Mouse (Mus musculus): ENCODE measurements at regions not wholly inside any gene's neighbourhood (a gene's known extent, or its start where the extent isn't known, plus 50 kb on each side); places are given as distances from the start of the nearest gene placed in this dataset.

DNA sequence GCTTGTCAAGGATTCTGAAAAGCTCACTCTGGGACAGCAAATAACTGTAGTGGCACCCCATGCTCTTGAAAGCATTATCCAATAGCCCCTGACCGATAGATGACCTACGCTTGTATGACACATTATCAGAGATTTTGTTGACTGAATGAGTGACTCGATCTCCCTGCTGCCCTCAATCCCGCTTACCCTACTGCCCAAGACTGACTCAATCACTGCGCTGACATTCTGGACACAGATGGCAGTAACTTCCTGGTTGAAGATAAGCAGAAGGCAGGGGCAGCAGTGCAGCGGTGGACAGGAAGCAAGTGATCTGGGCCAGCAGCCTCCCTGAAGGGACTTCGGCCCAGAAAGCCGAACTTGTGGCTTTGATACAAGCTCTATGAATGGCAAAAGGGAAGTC lies 248.7 kb upstream of the Tpk1 start:
- Histone ChIP-seq H3K4me1 (replicated peaks; ENCODE audit: insufficient read depth, low read length) (no peaks in the 10 kb centered on the region), H3K36me3 (ENCODE audit: insufficient read depth, low read length) (no peaks in the 10 kb centered on the region), H3K27me3 (ENCODE audit: insufficient read depth, low read length) (no peaks in the 10 kb centered on the region), H3K9ac (ENCODE audit: low read depth, low read length) (no peak overlapping the region), H3K9me3 (replicated peaks; ENCODE audit: low read length) (no peaks in the 10 kb centered on the region), H3K27ac (no peak overlapping the region), H3K4me2 (ENCODE audit: low read length) (no peak overlapping the region), H3K4me3 (replicated peaks; ENCODE audit: low read depth, low read length) (no peak overlapping the region)
- no peak for TF ChIP-seq CTCF (IDR thresholded peaks at IDR 0.05; ENCODE audit: low read depth)
- DNase-seq (ENCODE audit: low spot score) (no peak), ATAC-seq (replicated peaks; ENCODE audit: low FRiP score, low read depth) (no peak)
- 89% methylated on average over 8 of the region's 8 CpGs for WGBS

DNA sequence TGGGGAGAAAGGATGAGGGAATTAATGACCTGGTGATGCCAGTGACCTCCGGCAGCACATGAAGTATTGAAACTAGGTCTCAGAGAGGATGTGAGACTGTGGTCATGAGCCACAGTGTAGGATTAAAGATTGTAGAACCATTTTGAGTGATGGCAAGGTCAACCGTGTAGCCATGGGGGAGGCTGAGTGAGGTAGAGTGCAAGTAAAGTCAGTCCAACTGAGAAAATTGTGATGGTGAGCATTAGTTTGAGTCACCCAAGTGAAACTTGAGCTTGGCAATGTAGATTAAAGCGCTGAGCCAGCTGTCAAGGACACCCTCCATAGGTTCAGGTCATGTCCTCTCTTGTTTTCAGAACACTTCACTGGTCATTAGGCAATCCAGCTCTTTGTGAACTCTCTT lies 219.9 kb upstream of the Tpk1 start:
- Histone ChIP-seq H3K9me3 (replicated peaks; ENCODE audit: low read length) (no peaks in the 10 kb centered on the region), H3K27me3 (ENCODE audit: insufficient read depth, low read length) (no peaks in the 10 kb centered on the region), H3K4me1 (replicated peaks; ENCODE audit: insufficient read depth, low read length) (no peaks in the 10 kb centered on the region), H3K9ac (ENCODE audit: low read depth, low read length) (no peak overlapping the region), H3K36me3 (ENCODE audit: insufficient read depth, low read length) (no peaks in the 10 kb centered on the region), H3K27ac (no peak overlapping the region), H3K4me2 (ENCODE audit: low read length) (no peak overlapping the region), H3K4me3 (replicated peaks; ENCODE audit: low read depth, low read length) (no peak overlapping the region)
- ATAC-seq (replicated peaks; ENCODE audit: low FRiP score, low read depth), result peak; percentile 54; the same call in 1 of the 2 replicates
- WGBS, result 37% methylated on average over 3 of the region's 3 CpGs
- no peak for TF ChIP-seq CTCF (IDR thresholded peaks at IDR 0.05; ENCODE audit: low read depth)
- peak; percentile 50 for DNase-seq (ENCODE audit: low spot score)

DNA sequence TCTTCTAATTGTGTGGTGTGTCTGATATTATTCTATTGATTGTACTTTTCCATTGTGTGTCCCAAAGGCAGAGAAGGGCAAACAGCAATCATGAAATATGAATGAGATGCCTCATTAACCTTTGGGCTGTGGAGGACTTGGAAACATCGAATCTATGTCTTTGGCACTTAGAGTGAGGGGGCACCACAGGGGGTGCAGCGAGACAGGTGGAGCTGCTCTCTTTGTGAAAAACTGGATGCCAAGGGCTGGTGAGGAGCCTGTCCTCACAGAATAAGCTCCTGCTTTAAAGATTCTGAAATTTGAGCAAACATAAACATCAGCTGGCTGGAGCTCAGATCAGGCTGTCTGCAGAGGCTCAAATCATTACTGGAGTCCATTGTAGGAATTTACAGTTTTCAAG lies 210.6 kb upstream of the Tpk1 start:
- DNase-seq (ENCODE audit: low spot score) (no peak), ATAC-seq (replicated peaks; ENCODE audit: low FRiP score, low read depth) (no peak)
- 40% methylated on average over 2 of the region's 2 CpGs for WGBS
- no peaks in the 10 kb centered on the region for H3K36me3 ChIP-seq (ENCODE audit: insufficient read depth, low read length)
- no peaks in the 10 kb centered on the region for H3K9me3 ChIP-seq (replicated peaks; ENCODE audit: low read length)
- H3K4me1 ChIP-seq (replicated peaks; ENCODE audit: insufficient read depth, low read length), result no peaks in the 10 kb centered on the region
- H3K4me3 ChIP-seq (replicated peaks; ENCODE audit: low read depth, low read length), result no peak overlapping the region
- H3K9ac ChIP-seq (ENCODE audit: low read depth, low read length), result no peak overlapping the region
- H3K27ac ChIP-seq, result no peak overlapping the region
- H3K27me3 ChIP-seq (ENCODE audit: insufficient read depth, low read length), result no peaks in the 10 kb centered on the region
- no peak overlapping the region for H3K4me2 ChIP-seq (ENCODE audit: low read length)
- no peak for TF ChIP-seq CTCF (IDR thresholded peaks at IDR 0.05; ENCODE audit: low read depth)

DNA sequence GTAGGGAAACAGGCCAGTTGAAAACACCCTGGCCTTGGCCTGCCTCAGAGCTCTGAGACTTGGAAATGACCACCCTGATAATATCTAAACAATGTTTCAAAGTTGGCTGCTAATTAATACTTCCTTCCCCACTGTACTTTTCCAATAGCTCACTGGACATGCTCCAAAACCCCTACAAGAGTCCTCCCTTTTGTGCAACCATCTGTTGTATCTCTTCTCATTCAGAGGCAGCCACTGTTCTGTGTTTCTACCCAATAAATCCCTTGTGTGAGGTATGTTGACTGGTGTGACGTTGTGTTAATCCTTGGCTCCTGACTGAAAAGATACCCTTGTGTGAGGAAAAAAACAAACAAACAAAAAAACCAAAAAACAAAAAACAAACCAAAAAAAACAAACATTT lies 193.3 kb upstream of the Tpk1 start:
- Histone ChIP-seq H3K9me3 (replicated peaks; ENCODE audit: low read length) (no peaks in the 10 kb centered on the region), H3K27me3 (ENCODE audit: insufficient read depth, low read length) (no peaks in the 10 kb centered on the region), H3K9ac (ENCODE audit: low read depth, low read length) (no peak overlapping the region), H3K4me3 (replicated peaks; ENCODE audit: low read depth, low read length) (no peak overlapping the region), H3K36me3 (ENCODE audit: insufficient read depth, low read length) (no peaks in the 10 kb centered on the region), H3K4me1 (replicated peaks; ENCODE audit: insufficient read depth, low read length) (no peaks in the 10 kb centered on the region), H3K27ac (no peak overlapping the region), H3K4me2 (ENCODE audit: low read length) (no peak overlapping the region)
- DNase-seq (ENCODE audit: low spot score), result peak; percentile 43
- TF ChIP-seq CTCF (IDR thresholded peaks at IDR 0.05; ENCODE audit: low read depth), result no peak
- WGBS, result 19% methylated on average over 1 of the region's 1 CpGs
- ATAC-seq (replicated peaks; ENCODE audit: low FRiP score, low read depth), result no peak; the same call in 1 of the 2 replicates

DNA sequence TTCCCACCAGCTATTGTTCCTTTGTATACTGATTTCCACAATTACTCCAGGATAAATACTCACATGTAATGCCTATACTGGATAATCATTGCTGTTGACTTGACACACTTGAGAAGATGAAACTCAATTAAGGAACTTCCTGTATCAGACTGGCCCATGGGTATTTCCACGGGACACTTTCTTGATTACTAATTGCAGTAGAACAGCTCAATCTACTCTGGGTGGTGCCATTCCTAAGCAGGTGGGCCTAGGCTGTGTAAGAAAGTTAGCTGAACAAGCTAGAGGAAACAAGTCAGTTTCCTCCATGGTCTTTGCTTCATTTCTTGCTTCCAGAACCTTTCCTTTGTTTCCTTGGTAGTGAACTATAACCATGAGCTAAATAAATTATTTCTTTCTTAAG lies 191.0 kb upstream of the Tpk1 start:
- no peak for DNase-seq (ENCODE audit: low spot score)
- Histone ChIP-seq H3K4me3 (replicated peaks; ENCODE audit: low read depth, low read length) (no peak overlapping the region), H3K27ac (no peak overlapping the region), H3K9ac (ENCODE audit: low read depth, low read length) (no peak overlapping the region), H3K36me3 (ENCODE audit: insufficient read depth, low read length) (no peaks in the 10 kb centered on the region), H3K27me3 (ENCODE audit: insufficient read depth, low read length) (no peaks in the 10 kb centered on the region), H3K9me3 (replicated peaks; ENCODE audit: low read length) (no peaks in the 10 kb centered on the region), H3K4me1 (replicated peaks; ENCODE audit: insufficient read depth, low read length) (no peaks in the 10 kb centered on the region), H3K4me2 (ENCODE audit: low read length) (no peak overlapping the region)
- no peak for ATAC-seq (replicated peaks; ENCODE audit: low FRiP score, low read depth)
- WGBS, result 60% methylated on average over 1 of the region's 1 CpGs
- TF ChIP-seq CTCF (IDR thresholded peaks at IDR 0.05; ENCODE audit: low read depth), result no peak

DNA sequence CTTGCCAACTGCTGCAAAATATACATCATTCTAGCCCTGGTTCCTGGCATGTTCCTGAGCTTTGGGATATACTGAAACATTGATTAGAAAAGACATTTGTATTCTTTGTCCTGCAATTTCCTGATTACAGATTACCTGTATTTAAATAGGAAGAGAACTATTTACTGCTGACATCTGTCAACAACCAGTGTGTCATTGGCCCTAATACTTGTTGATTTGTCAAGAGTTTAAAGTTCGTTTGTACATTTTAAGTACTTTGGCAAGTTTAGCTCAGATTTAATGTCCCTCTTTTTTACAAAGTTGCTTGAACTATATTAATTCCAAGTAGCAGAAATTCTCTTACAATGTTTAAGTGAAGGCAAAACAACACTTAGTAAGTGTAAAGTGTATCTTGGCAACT lies 187.4 kb upstream of the Tpk1 start:
- no peaks in the 10 kb centered on the region for H3K9me3 ChIP-seq (replicated peaks; ENCODE audit: low read length)
- DNase-seq (ENCODE audit: low spot score) (no peak), ATAC-seq (replicated peaks; ENCODE audit: low FRiP score, low read depth) (no peak)
- H3K36me3 ChIP-seq (ENCODE audit: insufficient read depth, low read length), result no peaks in the 10 kb centered on the region
- H3K4me2 ChIP-seq (ENCODE audit: low read length), result no peak overlapping the region
- H3K4me3 ChIP-seq (replicated peaks; ENCODE audit: low read depth, low read length), result no peak overlapping the region
- H3K9ac ChIP-seq (ENCODE audit: low read depth, low read length), result no peak overlapping the region
- no peaks in the 10 kb centered on the region for H3K4me1 ChIP-seq (replicated peaks; ENCODE audit: insufficient read depth, low read length)
- no peak overlapping the region for H3K27ac ChIP-seq
- H3K27me3 ChIP-seq (ENCODE audit: insufficient read depth, low read length), result no peaks in the 10 kb centered on the region
- 76% methylated on average over 1 of the region's 1 CpGs for WGBS
- TF ChIP-seq CTCF (IDR thresholded peaks at IDR 0.05; ENCODE audit: low read depth), result no peak

DNA sequence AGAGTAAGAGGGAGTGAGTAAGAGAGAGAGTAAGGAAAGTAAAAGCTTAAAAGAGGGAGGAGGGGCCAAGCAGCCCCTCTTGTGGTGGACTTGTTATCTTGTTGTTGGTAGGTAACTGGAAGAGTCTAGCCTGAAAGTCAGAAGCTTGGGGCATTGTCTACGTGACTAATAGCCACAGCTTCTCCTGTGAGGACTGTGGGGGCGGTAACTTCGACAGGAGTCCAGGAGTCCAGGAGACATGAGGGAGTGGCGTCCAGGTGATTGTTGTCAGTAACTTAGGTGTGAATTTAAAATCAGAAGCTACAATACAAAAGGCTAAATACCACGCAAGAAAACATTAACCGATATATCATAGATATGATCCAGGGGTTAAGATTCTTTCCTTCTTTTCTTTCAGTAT lies 185.2 kb upstream of the Tpk1 start:
- Histone ChIP-seq H3K4me3 (replicated peaks; ENCODE audit: low read depth, low read length) (no peak overlapping the region), H3K9me3 (replicated peaks; ENCODE audit: low read length) (no peaks in the 10 kb centered on the region), H3K27me3 (ENCODE audit: insufficient read depth, low read length) (no peaks in the 10 kb centered on the region), H3K4me1 (replicated peaks; ENCODE audit: insufficient read depth, low read length) (no peaks in the 10 kb centered on the region), H3K9ac (ENCODE audit: low read depth, low read length) (no peak overlapping the region), H3K4me2 (ENCODE audit: low read length) (no peak overlapping the region), H3K36me3 (ENCODE audit: insufficient read depth, low read length) (no peaks in the 10 kb centered on the region), H3K27ac (no peak overlapping the region)
- ATAC-seq (replicated peaks; ENCODE audit: low FRiP score, low read depth) (no peak), DNase-seq (ENCODE audit: low spot score) (no peak)
- 78% methylated on average over 6 of the region's 6 CpGs for WGBS
- no peak for TF ChIP-seq CTCF (IDR thresholded peaks at IDR 0.05; ENCODE audit: low read depth)
